9 mouse cellular contexts compared by ENCODE assay signal in genomic region chr2:33559752-33560151, GRCm38 (mm10).
DNase-seq lines count a peak whose midpoint lies in the region; ATAC-seq and TF ChIP-seq lines count a peak whose summit lies in the region.
"Had no signal": no experiment of that assay in that cellular context is flagged by ENCODE, and none has a peak within 500 bp of the region (broad histone marks: within the 10 kb centered on the region; RNA-seq: fewer than 3 reads in every experiment).

No protein-coding gene starts in this region.

- H3K27me3 ChIP-seq in midbrain, postnatal 0 days (ENCODE audit: insufficient read depth, low read length), result peaks cover 5% of the 10 kb centered on the region; the same call in 1 of the 2 replicates
- H3K27me3 ChIP-seq: Patski had no signal

- H3K4me1 ChIP-seq in midbrain, postnatal 0 days (ENCODE audit: insufficient read depth, low read length), result no peaks in the 10 kb centered on the region

- H3K9ac ChIP-seq in midbrain, postnatal 0 days (replicated peaks; ENCODE audit: low read length, poor library complexity, severe bottlenecking), result no peak overlapping the region

- H3K27ac ChIP-seq in midbrain, postnatal 0 days (ENCODE audit: low read depth, low read length), result no peak overlapping the region

- no peaks in the 10 kb centered on the region for H3K36me3 ChIP-seq in midbrain, postnatal 0 days (ENCODE audit: insufficient read depth, low read length)

- H3K4me3 ChIP-seq in midbrain, postnatal 0 days (ENCODE audit: low read depth, low read length), result no peak overlapping the region

- no peaks in the 10 kb centered on the region for H3K9me3 ChIP-seq in midbrain, postnatal 0 days (ENCODE audit: low read length)

- peak; percentile 79 to 82 for DNase-seq in cerebellum, postnatal 10 days
- DNase-seq in ovary, postnatal 36 days (ENCODE audit: low spot score), result peak; percentile 49
- no peak for DNase-seq in ovary, adult 18-20 months (ENCODE audit: low spot score)
- peak; percentile 78 for DNase-seq in forelimb bud, embryonic 11.5 days (ENCODE audit: low read depth, low spot score)
- peak; percentile 56 to 71 for DNase-seq in layer of hippocampus, postnatal 14 days (ENCODE audit: low spot score in 2 of 2)
- peak; percentile 61 for DNase-seq in midbrain, postnatal 0 days (ENCODE audit: low spot score)
- DNase-seq in testis, postnatal 14 days (ENCODE audit: low spot score), result peak; percentile 45

- no peak for ATAC-seq in cerebellum, adult (ENCODE audit: insufficient number of reproducible peaks, low FRiP score, low TSS enrichment)
- ATAC-seq in midbrain, postnatal 0 days (ENCODE audit: low FRiP score), result no peak
- ATAC-seq: Patski had no signal

- peak; percentile 72 for TF ChIP-seq CTCF in midbrain, postnatal 0 days (IDR thresholded peaks at IDR 0.05)

- 6% methylated on average over 6 of the region's 6 CpGs for WGBS in midbrain, postnatal 0 days

- H3K4me2 ChIP-seq in midbrain, postnatal 0 days (ENCODE audit: low read depth, low read length, poor library complexity, severe bottlenecking), result no peak overlapping the region
